Mouse (Mus musculus) kidney, embryonic 15.5 days (tissue): ENCODE results near the gene Synj1. TPM values are rescaled to one million over a fixed set of nuclear protein-coding genes. Genes with fewer than 3 reads are reported as not detected.

Source experiments
- ATAC-seq: fragments of 200-750 bp; cut with Nextera tagmentation; replicated peaks from 2 replicates; pipeline ENCODE4 v1.8.0; 2017; ENCODE audit warnings: moderate TSS enrichment; ENCODE audit not compliant: low FRiP score
- H3K27ac ChIP-seq: fragments of 300-500 bp; sonication (generic); 2 replicates; pipeline ENCODE4 v1.5.1; 2015; ENCODE audit warnings: mild to moderate bottlenecking, inconsistent platforms
- H3K27me3 ChIP-seq: fragments of 300-500 bp; sonication (generic); 2 replicates; pipeline ENCODE4 v1.6.1; 2015; ENCODE audit warnings: inconsistent platforms
- H3K36me3 ChIP-seq: fragments of 300-500 bp; sonication (generic); 2 replicates; pipeline ENCODE4 v1.6.1; 2015; ENCODE audit warnings: inconsistent platforms
- H3K4me1 ChIP-seq: fragments of 300-500 bp; sonication (generic); 2 replicates; pipeline ENCODE4 v1.6.1; 2015; ENCODE audit warnings: inconsistent platforms
- H3K4me2 ChIP-seq: fragments of 300-500 bp; sonication (generic); 2 replicates; pipeline ENCODE4 v1.6.1; 2015; ENCODE audit warnings: moderate library complexity, mild to moderate bottlenecking, inconsistent platforms
- H3K4me3 ChIP-seq: fragments of 300-500 bp; sonication (generic); replicated peaks from 2 replicates; pipeline ENCODE4 v1.5.1; 2015; ENCODE audit warnings: mild to moderate bottlenecking, inconsistent platforms
- H3K9ac ChIP-seq: fragments of 300-500 bp; sonication (generic); 2 replicates; pipeline ENCODE4 v1.6.1; 2015; ENCODE audit warnings: mild to moderate bottlenecking, inconsistent platforms
- H3K9me3 ChIP-seq: fragments of 300-500 bp; sonication (generic); replicated peaks from 2 replicates; pipeline ENCODE4 v1.6.1; 2016; ENCODE audit warnings: inconsistent platforms
- WGBS: fragments of 180-500 bp; shearing (Covaris S2); methylation state at CpG from one replicate; pipeline ENCODE4 v1.1.7; 2015; ENCODE audit warnings: mixed read lengths; 5-methylcytosine and 5-hydroxymethylcytosine counted together
- polyA plus RNA-seq: library from polyadenylated mRNA; unstranded; fragments of >200 nt; fragmentation: Nextera tagmentation; extraction: Ambion mirVana; gene quantifications from 2 replicates; pipeline ENCODE4 v1.2.1, GENCODE M21; 2015

Gene Synj1
- polyA plus RNA-seq, 1 experiment from 2014 or later, result 14.4 TPM

DNA sequence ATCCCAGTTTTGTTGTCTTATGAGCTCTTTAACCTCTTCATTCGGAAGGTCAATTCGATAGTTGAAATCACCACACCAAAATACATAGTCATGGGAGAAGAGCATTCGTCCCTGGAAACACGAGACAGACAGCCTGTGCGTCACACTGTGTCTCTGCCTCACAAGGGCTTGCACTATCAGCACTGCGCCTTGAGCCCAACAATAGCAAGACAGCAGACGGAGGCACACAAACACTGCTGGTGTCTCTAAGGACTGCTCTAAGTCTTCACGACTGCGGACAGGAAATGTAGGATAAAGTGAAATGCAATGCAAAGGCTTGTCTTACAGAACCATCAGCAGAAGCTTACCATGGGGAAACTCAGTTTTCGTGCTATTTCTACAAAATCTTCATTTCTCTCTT lies 47.2 kb downstream of the Synj1 start:
- no peak overlapping the region for H3K27ac ChIP-seq
- ATAC-seq, result no peak
- H3K36me3 ChIP-seq, result peaks cover 30% of the 10 kb centered on the region
- no peaks in the 10 kb centered on the region for H3K9me3 ChIP-seq
- no peak overlapping the region for H3K4me2 ChIP-seq
- H3K4me1 ChIP-seq, result no peaks in the 10 kb centered on the region
- H3K9ac ChIP-seq, result no peak overlapping the region
- no peak overlapping the region for H3K4me3 ChIP-seq
- no peaks in the 10 kb centered on the region for H3K27me3 ChIP-seq
- 87% methylated on average over 10 of the region's 10 CpGs for WGBS

DNA sequence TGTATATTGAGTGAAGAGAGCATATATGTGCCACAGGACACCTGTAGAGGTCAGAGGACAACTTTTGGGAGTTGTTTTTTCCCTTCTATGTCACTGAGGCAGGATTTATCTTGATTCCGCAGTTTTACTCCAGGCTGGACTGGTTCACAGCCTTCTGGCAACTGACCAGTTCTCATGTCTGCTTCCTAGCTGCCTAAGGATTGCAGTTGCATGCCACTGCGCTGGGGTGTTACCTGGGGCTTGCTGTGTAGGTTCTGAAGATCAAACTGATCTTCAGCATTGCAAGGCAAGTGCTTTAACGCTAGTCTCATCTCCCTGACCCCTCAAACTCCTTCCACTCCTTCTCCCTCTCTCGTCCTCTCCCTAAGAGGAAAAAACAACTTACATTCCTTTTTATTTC lies 47.9 kb downstream of the Synj1 start:
- Histone ChIP-seq H3K4me1 (no peaks in the 10 kb centered on the region), H3K9me3 (no peaks in the 10 kb centered on the region), H3K27me3 (no peaks in the 10 kb centered on the region), H3K4me3 (no peak overlapping the region), H3K4me2 (no peak overlapping the region), H3K36me3 (peaks cover 31% of the 10 kb centered on the region), H3K9ac (no peak overlapping the region), H3K27ac (no peak overlapping the region)
- ATAC-seq, result no peak
- WGBS, result 92% methylated on average over 4 of the region's 4 CpGs

DNA sequence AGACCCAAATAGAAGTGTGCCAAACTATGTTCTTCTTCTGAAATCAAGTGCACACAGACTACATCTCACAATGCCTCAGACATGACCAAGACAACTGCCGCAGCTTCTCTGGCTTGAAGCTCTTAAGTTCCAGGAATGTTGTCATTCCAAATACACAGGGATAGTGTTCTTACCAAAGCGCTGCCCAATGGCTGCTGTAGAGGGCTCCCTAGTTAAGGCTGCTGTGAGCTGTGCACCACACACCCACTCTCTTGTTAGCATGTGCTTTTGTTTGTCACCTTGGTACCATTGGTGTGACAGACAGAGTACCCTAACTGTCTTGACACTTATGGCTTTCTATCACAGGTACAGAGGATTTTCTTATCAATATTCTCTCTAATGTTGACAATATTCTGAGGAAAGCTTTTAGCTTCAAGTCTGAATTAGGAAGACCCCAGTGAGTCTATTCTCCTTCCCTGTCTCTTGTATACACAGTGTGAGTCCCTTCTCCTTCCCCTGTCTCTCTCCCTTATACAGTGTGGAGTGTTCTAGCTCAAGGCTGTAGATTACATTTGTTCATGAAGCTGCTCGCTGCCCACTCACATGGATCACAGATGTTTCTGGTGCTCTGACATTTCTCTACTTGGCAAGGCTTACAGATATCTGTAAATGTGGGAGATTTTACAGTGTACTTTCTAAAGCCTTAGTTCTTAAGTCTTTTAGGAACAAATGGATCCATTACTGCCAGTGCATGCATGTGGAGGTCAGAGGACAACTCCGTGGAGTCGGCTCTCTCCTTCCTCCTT lies 52.6 kb downstream of the Synj1 start:
- H3K9ac ChIP-seq, result no peak overlapping the region
- H3K27ac ChIP-seq, result no peak overlapping the region
- H3K4me1 ChIP-seq, result no peaks in the 10 kb centered on the region
- no peaks in the 10 kb centered on the region for H3K27me3 ChIP-seq
- H3K36me3 ChIP-seq, result peaks cover 33% of the 10 kb centered on the region
- H3K9me3 ChIP-seq, result no peaks in the 10 kb centered on the region
- 80% methylated on average over 5 of the region's 5 CpGs for WGBS
- H3K4me2 ChIP-seq, result no peak overlapping the region
- no peak overlapping the region for H3K4me3 ChIP-seq
- no peak for ATAC-seq

DNA sequence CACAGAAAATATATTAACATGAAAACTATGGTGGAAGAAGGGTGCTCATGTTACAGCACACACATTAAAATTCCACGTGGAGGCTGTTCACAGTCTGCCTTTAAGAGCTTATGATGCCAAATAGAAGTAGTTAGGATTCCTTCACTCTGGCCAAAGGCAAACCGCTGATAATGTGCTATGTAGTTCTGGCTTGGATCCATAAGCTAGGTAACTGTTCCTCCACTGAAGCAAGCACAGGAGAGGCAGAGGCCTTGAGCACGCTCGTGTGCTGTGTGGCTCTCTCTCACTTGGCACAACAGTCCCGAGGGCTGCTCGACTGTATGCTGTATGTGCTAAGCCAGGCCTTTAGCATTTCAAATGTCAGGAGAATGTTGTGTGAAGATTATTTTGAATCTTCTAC lies 55.6 kb downstream of the Synj1 start:
- H3K4me2 ChIP-seq, result no peak overlapping the region
- no peaks in the 10 kb centered on the region for H3K27me3 ChIP-seq
- H3K27ac ChIP-seq, result no peak overlapping the region
- 79% methylated on average over 6 of the region's 6 CpGs for WGBS
- no peak overlapping the region for H3K9ac ChIP-seq
- no peaks in the 10 kb centered on the region for H3K9me3 ChIP-seq
- no peak overlapping the region for H3K4me3 ChIP-seq
- peaks cover 36% of the 10 kb centered on the region for H3K36me3 ChIP-seq
- no peak for ATAC-seq
- no peaks in the 10 kb centered on the region for H3K4me1 ChIP-seq

DNA sequence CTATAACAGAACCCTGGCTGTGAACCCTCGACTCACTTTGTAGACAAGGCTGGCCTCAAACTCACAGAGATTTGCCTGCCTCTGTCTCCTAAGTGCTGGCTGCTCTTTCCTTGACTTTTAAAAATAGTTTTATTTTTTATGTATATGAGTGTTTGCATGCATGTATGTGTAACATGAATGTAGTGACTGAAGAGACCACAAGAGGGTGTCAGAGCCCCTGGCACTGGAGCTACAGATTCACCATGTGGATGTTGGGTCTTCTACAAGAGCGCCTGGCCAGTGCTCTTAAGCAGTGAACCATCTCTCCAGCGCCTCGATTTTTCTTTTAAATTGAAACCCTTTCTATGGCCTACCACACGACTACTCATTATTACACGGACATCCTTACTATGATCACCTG lies 57.3 kb downstream of the Synj1 start:
- no peaks in the 10 kb centered on the region for H3K9me3 ChIP-seq
- H3K27ac ChIP-seq, result no peak overlapping the region
- peaks cover 32% of the 10 kb centered on the region for H3K36me3 ChIP-seq
- no peak overlapping the region for H3K4me2 ChIP-seq
- H3K4me3 ChIP-seq, result no peak overlapping the region
- WGBS, result 89% methylated on average over 6 of the region's 6 CpGs
- ATAC-seq, result no peak
- H3K9ac ChIP-seq, result no peak overlapping the region
- no peaks in the 10 kb centered on the region for H3K27me3 ChIP-seq
- no peaks in the 10 kb centered on the region for H3K4me1 ChIP-seq

DNA sequence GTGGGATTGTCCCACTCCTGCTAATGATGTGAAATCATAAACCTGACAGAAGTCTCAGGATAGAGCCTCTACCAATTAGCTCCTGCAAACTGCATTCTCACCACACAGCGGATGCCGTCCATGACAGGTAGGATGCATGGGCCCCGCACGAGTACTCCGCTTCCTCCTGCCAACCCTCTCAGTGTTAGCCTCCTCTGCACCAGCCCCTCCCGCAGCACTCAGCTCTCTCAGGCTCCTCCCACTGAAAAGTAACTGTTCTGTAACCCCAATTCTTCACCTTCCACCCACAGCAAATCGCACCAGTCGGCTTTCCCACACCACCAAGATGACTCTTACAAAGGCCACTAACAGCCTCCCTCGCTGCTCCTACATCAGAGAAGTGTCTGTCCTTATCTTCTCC lies 58.0 kb downstream of the Synj1 start:
- Histone ChIP-seq H3K27me3 (no peaks in the 10 kb centered on the region), H3K9me3 (no peaks in the 10 kb centered on the region)
- WGBS, result 84% methylated on average over 9 of the region's 9 CpGs

DNA sequence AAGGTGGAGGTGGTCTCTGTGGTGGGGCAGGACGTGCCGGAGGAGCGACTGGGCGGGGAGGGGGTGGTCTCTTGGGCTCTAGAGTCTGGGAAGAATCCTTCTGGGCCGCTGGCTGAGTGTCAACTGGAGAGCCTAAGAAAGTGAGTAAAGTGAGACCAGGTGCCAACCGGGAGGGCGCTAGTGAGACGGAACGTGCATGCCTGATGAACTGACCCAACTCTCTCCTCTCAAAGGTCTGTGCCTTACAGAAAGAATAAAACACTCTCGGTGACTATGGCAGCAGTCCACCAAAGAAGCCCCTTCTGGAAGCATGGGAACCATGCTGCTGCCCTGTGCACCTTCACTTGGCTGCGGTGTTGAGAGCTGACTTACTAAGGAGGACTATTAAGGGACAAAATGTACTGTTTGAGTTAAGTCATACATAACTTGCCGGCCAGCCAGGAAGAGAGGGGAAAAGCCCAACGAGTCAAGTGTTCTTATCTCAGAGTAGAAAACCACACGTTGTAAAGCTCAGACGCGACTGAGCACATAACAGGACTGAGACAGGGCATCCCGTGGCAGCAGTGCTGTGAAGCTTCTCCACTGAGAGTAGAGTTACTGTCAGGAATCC lies 60.6 kb downstream of the Synj1 start:
- Histone ChIP-seq H3K9ac (no peak overlapping the region), H3K27ac (no peak overlapping the region), H3K4me3 (no peak overlapping the region), H3K36me3 (peaks cover 28% of the 10 kb centered on the region), H3K9me3 (no peaks in the 10 kb centered on the region), H3K27me3 (no peaks in the 10 kb centered on the region), H3K4me2 (no peak overlapping the region), H3K4me1 (no peaks in the 10 kb centered on the region)
- WGBS, result 60% methylated on average over 17 of the region's 17 CpGs
- no peak for ATAC-seq

More for the DNA sequence above, 58.0 kb downstream of the Synj1 start:
- no peak for ATAC-seq
- Histone ChIP-seq H3K36me3 (peaks cover 28% of the 10 kb centered on the region), H3K9ac (no peak overlapping the region), H3K27ac (no peak overlapping the region), H3K4me1 (no peaks in the 10 kb centered on the region), H3K4me3 (no peak overlapping the region), H3K4me2 (no peak overlapping the region)

DNA sequence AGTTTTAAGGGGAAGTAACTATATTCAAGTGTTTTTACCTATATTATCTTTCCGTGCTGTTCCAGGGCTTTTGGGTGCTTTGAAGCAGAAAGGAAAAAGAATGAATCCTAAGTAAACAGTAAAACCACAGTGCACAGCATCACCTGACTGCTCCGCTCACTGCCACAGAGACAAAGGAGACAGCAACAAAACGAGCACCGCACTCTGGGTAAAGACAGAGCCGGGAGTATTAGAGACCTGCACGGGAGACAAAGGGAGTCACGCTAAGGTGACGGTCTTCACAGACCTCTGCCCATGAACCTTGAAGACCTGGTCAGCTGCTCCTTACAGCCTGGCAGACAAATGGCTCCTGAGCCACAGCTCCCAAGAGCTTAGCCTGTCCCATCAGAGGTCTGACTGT lies 64.1 kb downstream of the Synj1 start:
- no peaks in the 10 kb centered on the region for H3K27me3 ChIP-seq
- no peak overlapping the region for H3K9ac ChIP-seq
- H3K4me3 ChIP-seq, result no peak overlapping the region
- no peaks in the 10 kb centered on the region for H3K4me1 ChIP-seq
- no peak overlapping the region for H3K27ac ChIP-seq
- H3K36me3 ChIP-seq, result peaks cover 48% of the 10 kb centered on the region
- ATAC-seq, result no peak
- H3K9me3 ChIP-seq, result no peaks in the 10 kb centered on the region
- no peak overlapping the region for H3K4me2 ChIP-seq
- 56% methylated on average over 8 of the region's 8 CpGs for WGBS

DNA sequence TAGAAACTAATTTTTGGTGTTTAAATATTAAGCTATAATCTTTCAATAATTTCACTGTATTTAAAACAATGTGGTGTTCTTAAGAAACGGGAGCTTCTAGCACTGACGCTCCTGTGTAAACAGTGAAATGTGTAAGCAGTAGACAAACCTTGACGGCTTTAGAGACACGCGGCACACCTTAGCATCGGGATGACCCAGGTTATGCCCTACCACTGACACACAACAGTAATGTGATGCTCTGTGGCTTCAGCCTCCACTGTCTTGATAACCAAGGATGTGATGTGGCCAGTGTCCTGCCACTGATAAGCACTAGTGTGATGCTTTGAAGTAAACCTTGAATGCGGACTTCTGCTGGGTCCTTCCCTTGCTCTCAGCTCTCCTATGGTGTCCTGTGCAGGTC lies 69.9 kb downstream of the Synj1 start:
- Histone ChIP-seq H3K27ac (no peak overlapping the region), H3K4me2 (no peak overlapping the region), H3K4me3 (no peak overlapping the region), H3K27me3 (no peaks in the 10 kb centered on the region), H3K36me3 (peaks cover 51% of the 10 kb centered on the region), H3K9ac (no peak overlapping the region), H3K9me3 (no peaks in the 10 kb centered on the region), H3K4me1 (no peaks in the 10 kb centered on the region)
- 93% methylated on average over 7 of the region's 7 CpGs for WGBS
- ATAC-seq, result no peak

DNA sequence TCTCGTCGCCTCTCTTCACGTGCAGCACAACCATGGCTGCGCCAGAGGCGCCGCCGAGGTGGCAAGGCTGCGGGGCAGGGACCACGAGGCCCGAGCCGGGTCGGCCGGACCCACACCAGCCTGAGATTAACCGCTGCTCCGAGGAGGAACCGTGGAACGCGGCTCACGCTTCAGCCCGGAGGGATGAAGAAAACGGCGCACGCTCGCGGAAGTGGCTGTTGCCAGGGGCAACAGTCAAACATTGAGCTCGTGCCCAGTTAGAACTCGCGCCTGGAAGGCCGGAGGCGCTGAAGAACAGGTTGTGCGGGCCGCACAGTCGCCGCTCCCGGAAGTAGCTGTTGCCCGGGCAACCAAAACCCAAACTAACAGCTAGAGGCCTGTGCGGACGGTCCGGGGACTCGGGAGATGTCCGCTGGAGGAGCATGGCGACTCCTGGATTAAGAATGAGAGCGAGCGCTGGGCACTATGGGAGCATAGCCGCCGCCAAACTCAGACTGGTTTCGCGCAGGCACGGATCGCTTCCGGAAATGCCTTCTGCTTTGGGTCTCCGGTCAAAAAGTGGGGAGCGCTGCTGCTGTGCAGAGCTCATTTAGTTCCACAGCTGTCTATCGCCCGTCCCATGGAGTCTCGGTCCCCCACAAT lies 76.3 kb downstream of the Synj1 start, which contains the start of gene Cfap298:
Gene Cfap298, minus strand, starts transcription at position 428 of the 642 bp plus-strand sequence.
- peaks cover 21% of the 10 kb centered on the region for H3K36me3 ChIP-seq
- peak within 1 kb of the TSS; percentile 91 for H3K27ac ChIP-seq
- peak within 1 kb of the TSS; percentile 78 for H3K4me3 ChIP-seq
- ATAC-seq, result peak; percentile 98
- peak within 1 kb of the TSS; percentile 88 for H3K4me2 ChIP-seq
- peak within 1 kb of the TSS; percentile 71 for H3K9ac ChIP-seq
- peaks cover 10% of the 10 kb centered on the region for H3K4me1 ChIP-seq
- no peaks in the 10 kb centered on the region for H3K27me3 ChIP-seq
- H3K9me3 ChIP-seq, result no peaks in the 10 kb centered on the region
- WGBS, result under 1% methylated on average over 56 of the region's 56 CpGs

DNA sequence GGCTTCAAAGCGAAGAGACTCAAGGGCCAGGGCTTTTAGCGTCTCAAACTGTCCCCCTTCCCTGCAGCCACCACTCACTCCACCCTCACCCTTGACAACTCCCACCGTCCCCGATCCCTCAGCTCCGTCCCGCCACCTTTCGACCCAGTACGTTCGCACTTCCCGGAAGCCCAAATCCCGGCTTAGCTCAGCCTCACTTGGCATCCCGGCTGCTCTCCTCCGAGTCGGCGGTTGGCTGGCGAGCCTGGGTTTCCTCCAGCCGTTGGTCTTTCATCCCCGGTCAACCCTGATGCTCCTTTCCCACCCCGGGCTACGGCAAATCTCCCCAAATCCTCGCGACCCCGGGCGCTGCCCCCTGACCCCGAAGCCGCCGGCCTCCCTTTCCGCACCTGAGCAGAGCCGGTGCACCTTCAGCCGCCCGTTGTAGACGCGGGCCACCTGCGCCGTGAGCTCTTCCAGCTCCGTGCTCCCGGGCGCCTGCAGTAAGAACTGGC lies 76.9 kb downstream of the Synj1 start:
- Histone ChIP-seq H3K9me3 (no peaks in the 10 kb centered on the region), H3K4me2 (peak overlapping the region; percentile 88), H3K9ac (peak overlapping the region; percentile 71), H3K27ac (peak overlapping the region; percentile 91), H3K36me3 (peaks cover 26% of the 10 kb centered on the region), H3K4me3 (peak overlapping the region; percentile 78), H3K27me3 (no peaks in the 10 kb centered on the region), H3K4me1 (peaks cover 10% of the 10 kb centered on the region)
- under 1% methylated on average over 38 of the region's 38 CpGs for WGBS
- peak; percentile 74 for ATAC-seq

DNA sequence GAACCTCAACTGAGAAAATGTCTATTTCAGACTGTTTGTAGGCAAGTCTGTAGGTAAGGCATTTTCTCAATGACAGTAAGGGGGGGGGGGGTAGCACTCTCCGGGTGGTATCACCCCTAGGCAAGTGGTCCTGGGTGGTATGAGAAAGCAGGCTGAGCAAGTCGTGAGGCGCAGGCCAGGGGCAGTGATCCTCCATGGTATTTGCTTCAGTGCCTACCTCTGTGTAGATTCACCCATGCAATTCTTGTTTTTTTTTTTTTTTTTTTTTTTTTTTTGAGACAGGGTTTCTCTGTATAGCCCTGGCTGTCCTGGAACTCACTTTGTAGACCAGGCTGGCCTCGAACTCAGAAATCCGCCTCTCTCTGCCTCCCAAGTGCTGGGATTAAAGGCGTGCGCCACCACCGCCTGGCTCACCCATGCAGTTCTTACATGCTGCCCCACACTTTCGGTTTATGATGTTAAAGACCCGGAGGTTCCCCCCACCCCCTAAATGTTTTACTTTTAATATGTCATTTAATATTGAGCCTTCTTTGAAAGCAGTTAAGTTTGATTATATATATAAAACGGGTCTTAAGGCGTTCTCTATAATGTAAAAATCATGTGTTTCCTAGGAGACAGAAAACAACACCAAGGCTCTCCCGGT lies 77.5 kb downstream of the Synj1 start:
- H3K4me3 ChIP-seq, result peak overlapping the region; percentile 78
- peak overlapping the region; percentile 71 for H3K9ac ChIP-seq
- peaks cover 10% of the 10 kb centered on the region for H3K4me1 ChIP-seq
- peak overlapping the region; percentile 88 for H3K4me2 ChIP-seq
- 30% methylated on average over 13 of the region's 13 CpGs for WGBS
- no peaks in the 10 kb centered on the region for H3K27me3 ChIP-seq
- no peak for ATAC-seq
- H3K36me3 ChIP-seq, result peaks cover 29% of the 10 kb centered on the region
- no peaks in the 10 kb centered on the region for H3K9me3 ChIP-seq
- peak overlapping the region; percentile 91 for H3K27ac ChIP-seq
